Mouse (Mus musculus): ENCODE data around the gene Ubash3b.

DNA sequence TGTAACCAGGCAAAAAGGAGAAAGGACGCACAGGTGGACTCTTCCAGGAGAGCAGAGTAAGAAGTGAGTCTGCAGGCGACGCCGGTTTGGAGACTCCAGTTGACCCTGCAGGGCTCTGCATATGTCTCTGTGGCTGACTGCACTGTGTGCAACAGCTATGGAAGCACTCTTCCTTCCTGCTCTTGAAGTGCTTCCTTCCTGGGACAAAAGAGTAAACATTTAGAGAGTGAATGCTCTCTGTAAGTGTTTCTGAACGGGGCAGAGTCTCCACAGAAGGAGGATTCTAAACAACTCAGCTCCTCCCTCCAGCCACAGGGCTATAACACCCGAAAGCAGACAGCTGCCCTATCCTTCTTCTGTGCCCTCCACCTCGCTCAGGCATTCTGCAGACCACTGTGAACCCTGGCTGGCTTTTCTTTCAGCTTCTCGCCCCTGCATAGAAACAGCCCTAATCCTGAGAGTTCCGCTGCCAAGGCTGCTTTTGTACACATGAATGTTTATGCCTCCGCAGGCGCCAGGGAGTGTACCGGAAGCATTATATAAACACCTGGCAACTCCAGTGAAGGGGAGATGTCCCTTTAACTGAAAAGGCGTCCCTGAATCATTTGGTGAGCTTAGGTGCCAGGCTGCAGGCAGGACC, 14.2 kb downstream of the Ubash3b start:
- TF ChIP-seq ZNF384 (IDR thresholded peaks at IDR 0.05; ENCODE audit: low read depth, low read length): no peak
- no peak for TF ChIP-seq CHD2 (IDR thresholded peaks at IDR 0.05; ENCODE audit: low read depth, low read length)
- no peak for TF ChIP-seq ZC3H11A (IDR thresholded peaks at IDR 0.05; ENCODE audit: borderline replicate concordance, low read depth, low read length)
